Comparison of ENCODE assay signal across 26 mouse cellular contexts in the genomic region with DNA sequence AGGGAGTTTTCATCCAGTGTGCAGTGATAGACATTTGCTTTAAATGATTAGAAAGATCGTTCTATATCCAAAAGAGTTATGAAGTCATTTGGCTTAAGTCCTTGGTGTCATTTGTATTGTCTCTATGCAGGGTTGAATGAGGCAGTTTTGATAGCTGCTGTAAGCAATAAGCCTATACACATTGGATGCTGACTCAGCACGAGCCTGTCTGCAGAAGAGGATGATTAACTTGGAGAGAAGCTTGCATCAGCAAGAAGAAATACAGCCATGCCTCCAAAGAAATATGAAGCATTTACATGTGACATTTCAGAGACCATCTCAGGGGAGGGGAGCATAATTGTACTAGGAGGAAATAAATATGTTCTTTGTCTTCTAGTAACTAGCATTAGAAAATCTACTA. TPM values are rescaled to one million over a fixed set of nuclear protein-coding genes. Genes with fewer than 3 reads are reported as not detected.
"Had no signal": no experiment of that assay in that cellular context is flagged by ENCODE, and none has a peak within 500 bp of the region (broad histone marks: within the 10 kb centered on the region; RNA-seq: fewer than 3 reads in every experiment).

No protein-coding gene starts in this region.

- H3K9ac ChIP-seq: heart, embryonic 12.5 days; hindbrain, embryonic 12.5 days; hindbrain, embryonic 14.5 days; intestine, embryonic 15.5 days; limb, embryonic 13.5 days; limb, embryonic 15.5 days; liver, embryonic 12.5 days had no signal

- H3K36me3 ChIP-seq: heart, embryonic 10.5 days; heart, embryonic 12.5 days; hindbrain, embryonic 10.5 days; hindbrain, embryonic 12.5 days; intestine, embryonic 15.5 days; limb, embryonic 13.5 days; limb, embryonic 15.5 days; liver, embryonic 12.5 days had no signal

- H3K27me3 ChIP-seq: hindbrain, embryonic 12.5 days; intestine, embryonic 15.5 days; limb, embryonic 13.5 days; limb, embryonic 15.5 days had no signal

- DNase-seq: gastrocnemius, adult 2 months; gastrocnemius, postnatal 10 days; gastrocnemius, postnatal 25 days; heart, adult 18-20 months; heart, postnatal 10 days; heart, postnatal 4 days; kidney, adult 18-20 months; kidney, adult 8-10 months; kidney, postnatal 10 days; layer of hippocampus, adult 9-11 months; layer of hippocampus, postnatal 36 days; left cerebral cortex, postnatal 4 days had no signal

- H3K4me3 ChIP-seq: gastrocnemius, adult 2 months; heart, embryonic 10.5 days; heart, embryonic 12.5 days; hindbrain, embryonic 10.5 days; hindbrain, embryonic 12.5 days; intestine, embryonic 15.5 days; limb, embryonic 13.5 days; limb, embryonic 15.5 days; liver, embryonic 12.5 days had no signal

- H3K4me2 ChIP-seq: heart, embryonic 12.5 days; hindbrain, embryonic 12.5 days; hindbrain, embryonic 14.5 days; intestine, embryonic 15.5 days; limb, embryonic 13.5 days; limb, embryonic 15.5 days; liver, embryonic 12.5 days had no signal

- H3K9me3 ChIP-seq: heart, embryonic 10.5 days; heart, embryonic 12.5 days; hindbrain, embryonic 10.5 days; hindbrain, embryonic 12.5 days; intestine, embryonic 15.5 days; limb, embryonic 13.5 days; limb, embryonic 15.5 days; liver, embryonic 12.5 days had no signal

- H3K27ac ChIP-seq: gastrocnemius, adult 2 months; heart, embryonic 10.5 days; hindbrain, embryonic 10.5 days; hindbrain, embryonic 12.5 days; hindbrain, embryonic 14.5 days; intestine, embryonic 15.5 days; limb, embryonic 13.5 days; limb, embryonic 15.5 days; liver, embryonic 12.5 days had no signal

- ATAC-seq: hindbrain, embryonic 16.5 days; inflammation-experienced regulatory T-cells, adult 6 months; intestine, embryonic 15.5 days; intestine, postnatal 0 days; liver, embryonic 12.5 days had no signal

- H3K4me1 ChIP-seq: liver, embryonic 12.5 days had no signal

RNA-seq across cellular contexts. Expression of gene Slc35f1, which starts 19.1 kb away (rescaled TPM):
- total RNA-seq: granulocyte monocyte progenitor cell, adult 5-6 weeks; liver, adult 2 months had no signal
- polyA plus RNA-seq: inflammation-experienced regulatory T-cells, adult 6 months; liver, adult 2 months had no signal
